Mouse (Mus musculus) c-Kit-positive CD71-negative TER-119-negative erythroid progenitor cells, embryonic 14.5 days (primary cell): ENCODE data around the gene Atp13a2.

Experiments
- DNase-seq: peaks from one replicate; pipeline ENCODE4 v3.0.0-alpha.2; 2013; ENCODE audit warnings: low read depth

Gene Atp13a2

GRCm38 (mm10) chr4:140962207-140962909, 24.3 kb upstream of the Atp13a2 start:
- no peak for DNase-seq

GRCm38 (mm10) chr4:140962950-140963349, 23.7 kb upstream of the Atp13a2 start:
- no peak for DNase-seq

GRCm38 (mm10) chr4:140963941-140964597, 22.6 kb upstream of the Atp13a2 start:
- no peak for DNase-seq

- peak; percentile 66 for DNase-seq
Measured at GRCm38 (mm10) chr4:140964620-140965019, 22.1 kb upstream of the Atp13a2 start.

GRCm38 (mm10) chr4:140967386-140968159, 19.1 kb upstream of the Atp13a2 start:
- DNase-seq: no peak

GRCm38 (mm10) chr4:140971691-140972090, 15.0 kb upstream of the Atp13a2 start:
- no peak for DNase-seq

GRCm38 (mm10) chr4:140974408-140974807, 12.3 kb upstream of the Atp13a2 start:
- DNase-seq: no peak

- DNase-seq: no peak
Measured at GRCm38 (mm10) chr4:140975356-140975755, 11.3 kb upstream of the Atp13a2 start.

- DNase-seq: no peak
Measured at GRCm38 (mm10) chr4:140977278-140977677, 9.4 kb upstream of the Atp13a2 start.

- DNase-seq: no peak
Measured at GRCm38 (mm10) chr4:140977886-140978692, 8.6 kb upstream of the Atp13a2 start.

GRCm38 (mm10) chr4:140981605-140982004, 5.1 kb upstream of the Atp13a2 start:
- DNase-seq: no peak

GRCm38 (mm10) chr4:140982808-140983207, 3.9 kb upstream of the Atp13a2 start:
- DNase-seq: no peak

GRCm38 (mm10) chr4:140983442-140983841, 3.2 kb upstream of the Atp13a2 start:
- peak; percentile 70 for DNase-seq

GRCm38 (mm10) chr4:140984544-140984943, 2.1 kb upstream of the Atp13a2 start:
- DNase-seq: no peak

GRCm38 (mm10) chr4:140986024-140986710, 506 bp upstream of the Atp13a2 start:
- DNase-seq: no peak

- no peak for DNase-seq
Measured at GRCm38 (mm10) chr4:140987476-140987875, 803 bp downstream of the Atp13a2 start.

GRCm38 (mm10) chr4:140988706-140989290, 2.1 kb downstream of the Atp13a2 start:
- DNase-seq: no peak

GRCm38 (mm10) chr4:140989447-140989846, 2.8 kb downstream of the Atp13a2 start:
- no peak for DNase-seq

- DNase-seq: no peak
Measured at GRCm38 (mm10) chr4:140992215-140992614, 5.5 kb downstream of the Atp13a2 start.

GRCm38 (mm10) chr4:140993846-140994245, 7.2 kb downstream of the Atp13a2 start:
- DNase-seq: no peak

- no peak for DNase-seq
Measured at GRCm38 (mm10) chr4:140995811-140996210, 9.1 kb downstream of the Atp13a2 start.
